ENCODE assay signal across 14 mouse cellular contexts in genomic region chr16:57301512-57302115, GRCm38 (mm10). TPM values are rescaled to one million over a fixed set of nuclear protein-coding genes. Genes with fewer than 3 reads are reported as not detected.
A peak's percentile ranks its signal among the peaks of the same experiment; 100 is the strongest.
DNase-seq lines count a peak whose midpoint lies in the region; ATAC-seq and TF ChIP-seq lines count a peak whose summit lies in the region.
"Had no signal": no experiment of that assay in that cellular context is flagged by ENCODE, and none has a peak within 500 bp of the region (broad histone marks: within the 10 kb centered on the region; RNA-seq: fewer than 3 reads in every experiment).

No protein-coding gene starts in this region.

- H3K27me3 ChIP-seq in heart, embryonic 12.5 days (replicated peaks) = no peaks in the 10 kb centered on the region
- no peaks in the 10 kb centered on the region for H3K27me3 ChIP-seq in liver, embryonic 14.5 days (ENCODE audit: control insufficient read depth, insufficient read depth, low read length)
- no peaks in the 10 kb centered on the region for H3K27me3 ChIP-seq in liver, embryonic 12.5 days (replicated peaks)
- no peaks in the 10 kb centered on the region for H3K27me3 ChIP-seq in heart, embryonic 13.5 days (replicated peaks)
- H3K27me3 ChIP-seq: CH12.LX; hindbrain, embryonic 15.5 days; limb, embryonic 13.5 days had no signal

- H3K27ac ChIP-seq in heart, embryonic 12.5 days (ENCODE audit: poor library complexity, severe bottlenecking) = no peak overlapping the region
- H3K27ac ChIP-seq in liver, embryonic 14.5 days = no peak overlapping the region
- H3K27ac ChIP-seq in liver, embryonic 12.5 days = no peak overlapping the region
- 0 out of 2 replicates have a peak overlapping the region, but pooled peaks have one; percentile 12 for H3K27ac ChIP-seq in heart, embryonic 13.5 days (replicated peaks)
- H3K27ac ChIP-seq: hindbrain, embryonic 15.5 days; limb, embryonic 13.5 days; midbrain, embryonic 10.5 days had no signal

- peak; percentile 14 for DNase-seq in heart, adult 8-10 months (ENCODE audit: low spot score)
- no peak for DNase-seq in liver, embryonic 14.5 days (ENCODE audit: low read depth in 3 of 3, low spot score in 3 of 3)
- DNase-seq in thymus, postnatal 4 days = peak; percentile 35
- no peak for DNase-seq in yolk sac, embryonic 10.5 days (ENCODE audit: low spot score)
- DNase-seq in adrenal gland, adult 18-20 months (ENCODE audit: low spot score in 2 of 2) = no peak
- DNase-seq: gastrocnemius, postnatal 14 days had no signal

- no peak overlapping the region for H3K4me2 ChIP-seq in heart, embryonic 12.5 days
- no peak overlapping the region for H3K4me2 ChIP-seq in liver, embryonic 14.5 days (ENCODE audit: low read depth)
- H3K4me2 ChIP-seq in liver, embryonic 12.5 days = no peak overlapping the region
- H3K4me2 ChIP-seq in heart, embryonic 13.5 days = no peak overlapping the region
- H3K4me2 ChIP-seq: hindbrain, embryonic 15.5 days; limb, embryonic 13.5 days had no signal

- no peak for TF ChIP-seq CTCF in liver, embryonic 14.5 days (IDR thresholded peaks at IDR 0.05; ENCODE audit: low read depth)

- H3K4me1 ChIP-seq in heart, embryonic 12.5 days (replicated peaks) = peaks cover 12% of the 10 kb centered on the region; the same call in 1 of the 2 replicates
- no peaks in the 10 kb centered on the region; a peak in 1 of 4 replicates for H3K4me1 ChIP-seq in liver, embryonic 14.5 days (replicated peaks; ENCODE audit: control insufficient read depth in 2 of 2, insufficient read depth in 2 of 2, low read length in 1 of 2)
- H3K4me1 ChIP-seq in liver, embryonic 12.5 days = no peaks in the 10 kb centered on the region
- H3K4me1 ChIP-seq in heart, embryonic 13.5 days = peaks cover 20% of the 10 kb centered on the region

- H3K9ac ChIP-seq in heart, embryonic 12.5 days = no peak overlapping the region
- H3K9ac ChIP-seq in liver, embryonic 14.5 days (replicated peaks) = no peak overlapping the region
- H3K9ac ChIP-seq in liver, embryonic 12.5 days = no peak overlapping the region
- no peak overlapping the region for H3K9ac ChIP-seq in heart, embryonic 13.5 days
- H3K9ac ChIP-seq: hindbrain, embryonic 15.5 days; limb, embryonic 13.5 days had no signal

- no peak for TF ChIP-seq EP300 in liver, embryonic 14.5 days (IDR thresholded peaks at IDR 0.05; ENCODE audit: low read depth)

- ATAC-seq in heart, embryonic 12.5 days (ENCODE audit: insufficient number of reproducible peaks, low FRiP score) = no peak
- ATAC-seq in liver, embryonic 14.5 days (ENCODE audit: insufficient read depth) = peak; percentile 26; the same call in 1 of the 2 replicates
- ATAC-seq in liver, embryonic 12.5 days = no peak
- no peak for ATAC-seq in heart, embryonic 13.5 days (ENCODE audit: extremely low read depth, insufficient number of reproducible peaks, low FRiP score, low TSS enrichment)

- no peaks in the 10 kb centered on the region for H3K9me3 ChIP-seq in heart, embryonic 12.5 days (replicated peaks)
- H3K9me3 ChIP-seq in liver, embryonic 14.5 days (ENCODE audit: control insufficient read depth, low read length) = no peaks in the 10 kb centered on the region
- H3K9me3 ChIP-seq in liver, embryonic 12.5 days (replicated peaks) = no peaks in the 10 kb centered on the region
- no peaks in the 10 kb centered on the region for H3K9me3 ChIP-seq in heart, embryonic 13.5 days
- H3K9me3 ChIP-seq: hindbrain, embryonic 15.5 days; limb, embryonic 13.5 days; midbrain, embryonic 10.5 days had no signal

- no peaks in the 10 kb centered on the region for H3K36me3 ChIP-seq in heart, embryonic 12.5 days
- no peaks in the 10 kb centered on the region for H3K36me3 ChIP-seq in liver, embryonic 14.5 days (replicated peaks; ENCODE audit: control insufficient read depth, insufficient read depth, low read depth)
- H3K36me3 ChIP-seq in liver, embryonic 12.5 days = no peaks in the 10 kb centered on the region
- H3K36me3 ChIP-seq in heart, embryonic 13.5 days = no peaks in the 10 kb centered on the region
- H3K36me3 ChIP-seq: hindbrain, embryonic 15.5 days; limb, embryonic 13.5 days; midbrain, embryonic 10.5 days had no signal

- H3K4me3 ChIP-seq in heart, embryonic 12.5 days = no peak overlapping the region
- H3K4me3 ChIP-seq in liver, embryonic 14.5 days (ENCODE audit: insufficient read depth in 1 of 2, low read depth in 2 of 2, low read length in 2 of 2) = no peak overlapping the region
- H3K4me3 ChIP-seq in liver, embryonic 12.5 days = no peak overlapping the region
- H3K4me3 ChIP-seq in heart, embryonic 13.5 days = no peak overlapping the region
- H3K4me3 ChIP-seq: erythroblast, embryonic 14.5 days; hindbrain, embryonic 15.5 days; limb, embryonic 13.5 days; midbrain, embryonic 10.5 days had no signal

- WGBS in heart, embryonic 12.5 days = 63% methylated on average over 9 of the region's 9 CpGs
- WGBS in liver, embryonic 14.5 days (ENCODE audit: insufficient replicate concordance) = 39% methylated on average over 9 of the region's 9 CpGs
- WGBS in liver, embryonic 12.5 days (ENCODE audit: insufficient replicate concordance) = 42% methylated on average over 9 of the region's 9 CpGs
- 62% methylated on average over 9 of the region's 9 CpGs for WGBS in heart, embryonic 13.5 days

RNA-seq across cellular contexts. Expression of gene Tmem30c, which starts 8.9 kb away (rescaled TPM):
- total RNA-seq in heart, adult 8-10 months (2022) = not detected
- 0.08 TPM in 1 of 2 replicates, not detected in the other for polyA plus RNA-seq in heart, embryonic 12.5 days (2016; fragmentation: Nextera tagmentation; extraction: Ambion mirVana)
- polyA plus RNA-seq in liver, embryonic 14.5 days (2012; rRNA removed) = 0.02 TPM in 1 of 2 replicates, not detected in the other
- not detected in 2 replicates for polyA plus RNA-seq in liver, embryonic 14.5 days (2014; fragmentation: Nextera tagmentation; extraction: Ambion mirVana)
- not detected in 2 replicates for polyA plus RNA-seq in liver, embryonic 12.5 days (2016; fragmentation: Nextera tagmentation; extraction: Ambion mirVana)
- 0.05 TPM in 1 of 2 replicates, not detected in the other for polyA plus RNA-seq in heart, embryonic 13.5 days (2015; fragmentation: Nextera tagmentation; extraction: Ambion mirVana)
- total RNA-seq in adrenal gland, adult 18-20 months (2021) = not detected
- total RNA-seq: gastrocnemius, postnatal 14 days had no signal
- polyA plus RNA-seq: erythroblast, embryonic 14.5 days had no signal

RNA-seq across cellular contexts. Expression of gene Filip1l, which starts 51.3 kb away (rescaled TPM):
- total RNA-seq in heart, adult 8-10 months (2022) = 10 to 100 TPM; 25.5 to 36.2 (median 31.4) TPM
- 27.8 and 31.0 TPM in 2 replicates for polyA plus RNA-seq in heart, embryonic 12.5 days (2016; fragmentation: Nextera tagmentation; extraction: Ambion mirVana)
- polyA plus RNA-seq in liver, embryonic 14.5 days (2012; rRNA removed) = 1.3 and 2.1 TPM in 2 replicates
- 3.0 and 3.3 TPM in 2 replicates for polyA plus RNA-seq in liver, embryonic 14.5 days (2014; fragmentation: Nextera tagmentation; extraction: Ambion mirVana)
- polyA plus RNA-seq in liver, embryonic 12.5 days (2016; fragmentation: Nextera tagmentation; extraction: Ambion mirVana) = 3.8 and 4.3 TPM in 2 replicates
- 19.3 and 21.0 TPM in 2 replicates for polyA plus RNA-seq in heart, embryonic 13.5 days (2015; fragmentation: Nextera tagmentation; extraction: Ambion mirVana)
- total RNA-seq in adrenal gland, adult 18-20 months (2021) = 10 to 100 TPM; 21.3 to 32.1 TPM
- polyA plus RNA-seq: erythroblast, embryonic 14.5 days had no signal

Comparison
In these comparisons a context has a peak if more than half of its experiments do, and no peak if none do; other contexts are left out.
1. DNase-seq: peak in heart, adult 8-10 months (single experiment) and thymus, postnatal 4 days (single experiment); none in liver, embryonic 14.5 days (0 of 3), yolk sac, embryonic 10.5 days (single experiment) and adrenal gland, adult 18-20 months (0 of 2).